Mouse (Mus musculus): ENCODE results near the gene Cnih2.

Gene Cnih2

DNA sequence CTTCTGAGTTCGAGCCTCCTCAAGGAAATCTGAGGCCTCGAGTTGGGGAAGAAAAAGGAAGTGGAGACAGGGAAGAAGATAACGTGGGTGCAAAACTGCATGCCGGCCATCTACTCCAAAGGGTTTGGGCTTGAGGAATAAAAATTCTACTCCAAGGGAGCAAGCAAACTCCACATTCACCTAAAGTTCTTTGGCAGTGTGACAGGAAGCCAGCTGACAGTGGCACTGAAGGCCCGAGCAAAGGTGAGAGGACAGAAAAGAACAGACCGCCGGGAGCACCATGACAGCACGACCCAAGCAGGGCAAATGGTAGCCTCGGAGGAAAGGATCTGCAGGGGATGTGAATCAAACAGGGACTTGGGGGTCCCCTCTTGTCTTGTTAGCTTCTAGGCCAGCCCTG, 7.8 kb upstream of the Cnih2 start:
- H3K36me3 ChIP-seq (ENCODE audit: insufficient read depth, low read length), result peaks cover 75% of the 10 kb centered on the region
- no peak for TF ChIP-seq CTCF (conservative IDR thresholded peaks at IDR 0.05; ENCODE audit: low read length)
- TF ChIP-seq POU5F1 (IDR thresholded peaks at IDR 0.05; ENCODE audit: borderline replicate concordance, low read length), result no peak
- no peak for TF ChIP-seq NANOG (IDR thresholded peaks at IDR 0.05; ENCODE audit: borderline replicate concordance, low read length)
- peak overlapping the region; percentile 93 for H3K4me3 ChIP-seq (replicated peaks; ENCODE audit: low read length)
- no peaks in the 10 kb centered on the region for H3K9me3 ChIP-seq (ENCODE audit: low read length)
- peaks cover 62% of the 10 kb centered on the region for H3K4me1 ChIP-seq (replicated peaks; ENCODE audit: low read depth, low read length)
- H3K27me3 ChIP-seq (ENCODE audit: insufficient read depth, low read length), result no peaks in the 10 kb centered on the region

DNA sequence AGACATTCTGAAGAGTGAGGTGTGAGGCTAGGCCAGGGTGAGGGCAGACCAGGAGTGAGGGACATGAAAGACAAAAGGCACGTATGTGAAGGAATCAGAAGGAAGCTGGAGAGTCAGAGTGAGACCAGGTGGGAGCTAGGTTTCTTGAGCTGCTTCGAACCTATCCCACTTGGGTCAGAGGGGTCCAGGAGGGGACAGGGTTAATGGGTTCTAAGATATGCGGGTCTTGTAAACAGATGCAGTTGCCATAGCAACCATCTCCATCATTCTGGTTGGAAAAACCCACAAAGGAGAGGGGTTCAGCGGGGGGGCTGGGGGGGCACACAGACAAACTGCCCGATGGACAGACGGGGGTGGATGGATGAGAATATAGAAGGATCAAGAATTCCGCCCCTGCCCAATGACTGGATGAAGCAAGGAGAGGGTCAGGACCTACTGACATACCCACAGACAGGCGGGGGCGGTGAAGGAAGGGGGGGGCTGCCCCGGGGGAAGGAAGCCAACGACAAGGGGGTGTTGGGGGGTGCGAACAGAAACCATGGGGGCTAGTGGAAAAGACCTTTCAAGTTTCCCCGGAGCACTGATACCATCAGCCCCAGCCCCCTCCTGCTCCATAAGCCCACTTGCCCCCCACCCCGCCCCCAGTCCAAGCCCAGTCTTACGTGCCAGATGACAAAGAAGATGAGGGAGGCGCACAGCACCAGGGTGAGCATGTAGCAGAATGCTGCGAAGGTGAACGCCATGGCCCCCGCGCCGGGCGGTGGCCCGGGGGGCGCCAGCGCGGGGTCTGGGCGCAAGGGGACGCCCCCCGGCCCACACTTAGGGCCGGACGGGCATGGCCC, 579 bp downstream of the Cnih2 start:
- H3K4me1 ChIP-seq (replicated peaks; ENCODE audit: low read depth, low read length), result peaks cover 84% of the 10 kb centered on the region
- peaks cover 50% of the 10 kb centered on the region for H3K36me3 ChIP-seq (ENCODE audit: insufficient read depth, low read length)
- H3K27me3 ChIP-seq (ENCODE audit: insufficient read depth, low read length), result peaks cover 30% of the 10 kb centered on the region
- H3K4me3 ChIP-seq (replicated peaks; ENCODE audit: low read length), result peak overlapping the region; percentile 86
- no peaks in the 10 kb centered on the region for H3K9me3 ChIP-seq (ENCODE audit: low read length)
- TF ChIP-seq CTCF (conservative IDR thresholded peaks at IDR 0.05; ENCODE audit: low read length) (no peak), NANOG (IDR thresholded peaks at IDR 0.05; ENCODE audit: borderline replicate concordance, low read length) (no peak), POU5F1 (IDR thresholded peaks at IDR 0.05; ENCODE audit: borderline replicate concordance, low read length) (no peak)

DNA sequence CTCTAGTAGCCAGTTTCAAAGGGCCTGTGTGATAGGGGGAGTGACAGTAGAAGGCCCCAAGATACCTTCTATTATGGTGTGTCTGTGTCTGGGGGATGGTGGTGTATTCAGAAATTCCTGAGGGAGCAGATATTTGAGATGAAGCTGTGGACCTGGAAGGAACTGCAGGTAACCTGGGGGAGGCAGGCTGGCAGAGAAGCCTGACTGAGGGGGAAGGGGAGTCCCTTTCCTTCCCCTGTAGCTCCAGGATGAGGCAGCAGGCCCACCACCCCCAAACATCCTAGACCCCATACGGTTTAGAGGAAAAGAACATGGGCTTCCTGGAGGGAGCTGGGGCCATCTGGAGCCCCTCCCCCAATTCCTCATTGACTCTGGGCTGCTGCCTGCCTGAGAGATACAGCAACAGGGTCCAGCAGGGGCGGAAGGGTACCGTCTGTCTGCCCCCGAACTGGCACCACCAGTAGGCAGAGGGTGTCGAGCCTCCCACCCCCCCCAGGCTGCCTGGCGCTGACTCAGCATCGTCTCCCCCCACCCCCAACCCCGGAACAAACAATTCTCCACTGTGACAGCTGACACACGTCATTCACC, 2.3 kb downstream of the Cnih2 start:
- H3K4me1 ChIP-seq (replicated peaks; ENCODE audit: low read depth, low read length), result peaks cover 82% of the 10 kb centered on the region
- H3K36me3 ChIP-seq (ENCODE audit: insufficient read depth, low read length), result peaks cover 50% of the 10 kb centered on the region
- no peak overlapping the region for H3K4me3 ChIP-seq (replicated peaks; ENCODE audit: low read length)
- H3K9me3 ChIP-seq (ENCODE audit: low read length), result no peaks in the 10 kb centered on the region
- TF ChIP-seq POU5F1 (IDR thresholded peaks at IDR 0.05; ENCODE audit: borderline replicate concordance, low read length) (no peak), NANOG (IDR thresholded peaks at IDR 0.05; ENCODE audit: borderline replicate concordance, low read length) (no peak), CTCF (conservative IDR thresholded peaks at IDR 0.05; ENCODE audit: low read length) (no peak)
- peaks cover 30% of the 10 kb centered on the region for H3K27me3 ChIP-seq (ENCODE audit: insufficient read depth, low read length)

DNA sequence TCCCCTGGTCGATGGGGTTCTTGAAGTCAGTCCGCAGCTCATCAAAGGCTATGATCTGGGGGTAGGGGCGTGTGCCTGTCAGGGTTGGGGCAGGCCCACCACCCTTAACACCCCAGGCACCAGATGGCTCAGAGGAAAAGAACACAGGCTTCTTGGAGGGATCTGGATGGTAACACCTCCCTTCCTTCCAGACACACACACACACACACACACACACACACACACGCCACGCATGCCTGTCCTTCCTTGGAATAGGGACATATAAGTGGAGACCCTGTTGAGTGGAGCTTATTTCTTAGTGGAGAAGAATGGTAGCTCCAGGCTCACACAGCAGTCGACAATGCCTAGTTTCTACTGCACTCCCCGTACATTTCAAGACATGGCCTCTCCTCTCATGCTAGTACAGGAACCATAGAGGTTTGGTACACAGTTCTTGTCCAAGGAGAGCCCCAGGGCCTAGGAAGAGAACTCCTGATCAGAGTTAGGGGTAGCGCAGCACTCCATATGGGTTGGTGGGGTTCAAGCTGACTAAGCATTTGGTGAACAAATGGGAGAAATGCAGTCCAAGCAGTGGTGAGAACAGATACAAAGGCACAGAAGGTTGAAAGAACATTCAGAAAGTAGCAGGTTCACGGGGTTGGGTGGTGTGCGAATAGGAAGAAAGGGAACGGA, 3.4 kb downstream of the Cnih2 start:
- Histone ChIP-seq H3K4me1 (replicated peaks; ENCODE audit: low read depth, low read length) (peaks cover 77% of the 10 kb centered on the region), H3K9me3 (ENCODE audit: low read length) (no peaks in the 10 kb centered on the region), H3K4me3 (replicated peaks; ENCODE audit: low read length) (no peak overlapping the region), H3K36me3 (ENCODE audit: insufficient read depth, low read length) (peaks cover 50% of the 10 kb centered on the region), H3K27me3 (ENCODE audit: insufficient read depth, low read length) (peaks cover 30% of the 10 kb centered on the region)
- TF ChIP-seq CTCF (conservative IDR thresholded peaks at IDR 0.05; ENCODE audit: low read length) (no peak), POU5F1 (IDR thresholded peaks at IDR 0.05; ENCODE audit: borderline replicate concordance, low read length) (no peak), NANOG (IDR thresholded peaks at IDR 0.05; ENCODE audit: borderline replicate concordance, low read length) (no peak)

DNA sequence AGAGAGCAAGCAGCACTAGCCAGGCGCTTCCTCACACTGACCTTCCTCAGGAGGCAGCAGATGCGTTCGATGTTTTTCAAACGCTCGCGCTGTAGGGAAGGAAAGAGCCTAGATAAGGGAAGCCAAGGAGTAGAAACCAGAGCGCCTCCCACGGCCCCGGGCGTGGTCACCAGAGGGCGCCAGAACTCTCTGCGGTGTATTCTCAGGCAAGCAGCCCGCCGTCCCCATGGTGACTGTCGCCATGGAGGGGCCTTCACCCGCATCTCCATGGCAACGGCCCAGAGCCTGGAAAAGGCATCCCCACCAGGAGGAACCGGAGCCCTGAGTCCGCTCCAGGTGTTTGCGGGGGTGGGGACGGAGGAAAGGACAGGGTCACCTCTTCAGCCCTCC, 4.1 kb downstream of the Cnih2 start:
- TF ChIP-seq NANOG (IDR thresholded peaks at IDR 0.05; ENCODE audit: borderline replicate concordance, low read length) (no peak), POU5F1 (IDR thresholded peaks at IDR 0.05; ENCODE audit: borderline replicate concordance, low read length) (no peak), CTCF (conservative IDR thresholded peaks at IDR 0.05; ENCODE audit: low read length) (peak; percentile 81)
- H3K27me3 ChIP-seq (ENCODE audit: insufficient read depth, low read length), result peaks cover 30% of the 10 kb centered on the region
- H3K4me1 ChIP-seq (replicated peaks; ENCODE audit: low read depth, low read length), result peaks cover 77% of the 10 kb centered on the region
- no peaks in the 10 kb centered on the region for H3K9me3 ChIP-seq (ENCODE audit: low read length)
- H3K36me3 ChIP-seq (ENCODE audit: insufficient read depth, low read length), result peaks cover 50% of the 10 kb centered on the region
- no peak overlapping the region for H3K4me3 ChIP-seq (replicated peaks; ENCODE audit: low read length)

DNA sequence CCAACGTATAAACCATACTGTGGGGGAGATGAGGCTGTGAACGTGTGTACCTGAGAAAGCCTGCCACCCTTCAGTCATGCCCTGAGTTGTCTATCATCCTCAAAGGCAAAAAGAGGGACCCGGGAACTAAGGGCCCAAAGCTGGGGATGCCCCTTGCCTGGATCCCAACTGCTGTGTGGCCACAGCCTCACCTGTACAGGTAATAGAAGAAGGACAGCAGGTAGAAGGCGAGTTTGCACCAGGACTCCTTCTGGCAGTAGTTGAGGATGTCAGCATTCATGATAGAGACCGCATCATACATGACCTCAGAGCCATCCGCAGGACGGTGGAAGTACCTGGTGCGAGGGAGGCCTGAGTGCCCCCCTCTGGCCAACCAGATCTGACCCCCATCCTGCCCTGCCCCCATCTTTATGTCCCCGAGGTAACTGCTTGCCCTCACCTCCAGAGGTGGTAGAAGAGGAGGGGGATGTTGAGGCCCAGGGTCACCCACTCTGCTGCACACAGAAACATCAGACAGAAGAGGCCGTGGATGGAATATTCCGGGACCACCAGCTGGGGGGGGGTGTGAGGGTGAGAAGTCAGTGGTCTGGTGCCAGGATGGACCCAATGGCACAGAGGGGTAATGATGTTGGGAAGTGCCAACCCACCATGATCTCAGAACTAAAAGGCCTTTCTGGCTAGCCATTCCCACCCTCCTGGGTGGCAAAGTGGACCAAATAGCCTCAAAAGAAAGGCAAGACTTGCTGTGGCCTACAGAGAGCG, 4.7 kb downstream of the Cnih2 start:
- H3K9me3 ChIP-seq (ENCODE audit: low read length), result no peaks in the 10 kb centered on the region
- H3K4me1 ChIP-seq (replicated peaks; ENCODE audit: low read depth, low read length), result peaks cover 76% of the 10 kb centered on the region
- H3K36me3 ChIP-seq (ENCODE audit: insufficient read depth, low read length), result peaks cover 49% of the 10 kb centered on the region
- no peak overlapping the region for H3K4me3 ChIP-seq (replicated peaks; ENCODE audit: low read length)
- no peak for TF ChIP-seq POU5F1 (IDR thresholded peaks at IDR 0.05; ENCODE audit: borderline replicate concordance, low read length)
- no peak for TF ChIP-seq CTCF (conservative IDR thresholded peaks at IDR 0.05; ENCODE audit: low read length)
- no peak for TF ChIP-seq NANOG (IDR thresholded peaks at IDR 0.05; ENCODE audit: borderline replicate concordance, low read length)
- peaks cover 30% of the 10 kb centered on the region for H3K27me3 ChIP-seq (ENCODE audit: insufficient read depth, low read length)

DNA sequence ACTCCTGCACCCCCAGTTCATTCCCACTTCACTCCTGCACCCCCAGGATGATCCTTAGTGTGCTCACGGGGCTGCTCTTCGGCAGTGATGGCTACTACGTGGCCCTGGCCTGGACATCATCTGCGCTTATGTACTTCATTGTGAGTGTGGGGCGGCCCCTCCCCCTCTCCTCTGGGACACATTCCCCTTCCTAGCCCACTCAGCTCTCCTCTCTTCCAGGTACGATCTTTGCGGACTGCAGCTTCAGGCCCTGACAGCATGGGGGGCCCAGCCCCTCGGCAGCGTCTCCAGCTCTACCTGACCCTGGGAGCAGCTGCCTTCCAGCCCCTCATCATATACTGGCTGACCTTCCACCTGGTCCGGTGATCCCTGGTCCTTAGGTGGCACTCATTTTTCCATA, 6.2 kb downstream of the Cnih2 start:
- Histone ChIP-seq H3K27me3 (ENCODE audit: insufficient read depth, low read length) (peaks cover 20% of the 10 kb centered on the region), H3K9me3 (ENCODE audit: low read length) (no peaks in the 10 kb centered on the region), H3K4me3 (replicated peaks; ENCODE audit: low read length) (no peak overlapping the region), H3K4me1 (replicated peaks; ENCODE audit: low read depth, low read length) (peaks cover 74% of the 10 kb centered on the region), H3K36me3 (ENCODE audit: insufficient read depth, low read length) (peaks cover 49% of the 10 kb centered on the region)
- TF ChIP-seq CTCF (conservative IDR thresholded peaks at IDR 0.05; ENCODE audit: low read length) (no peak), POU5F1 (IDR thresholded peaks at IDR 0.05; ENCODE audit: borderline replicate concordance, low read length) (no peak), NANOG (IDR thresholded peaks at IDR 0.05; ENCODE audit: borderline replicate concordance, low read length) (no peak)

DNA sequence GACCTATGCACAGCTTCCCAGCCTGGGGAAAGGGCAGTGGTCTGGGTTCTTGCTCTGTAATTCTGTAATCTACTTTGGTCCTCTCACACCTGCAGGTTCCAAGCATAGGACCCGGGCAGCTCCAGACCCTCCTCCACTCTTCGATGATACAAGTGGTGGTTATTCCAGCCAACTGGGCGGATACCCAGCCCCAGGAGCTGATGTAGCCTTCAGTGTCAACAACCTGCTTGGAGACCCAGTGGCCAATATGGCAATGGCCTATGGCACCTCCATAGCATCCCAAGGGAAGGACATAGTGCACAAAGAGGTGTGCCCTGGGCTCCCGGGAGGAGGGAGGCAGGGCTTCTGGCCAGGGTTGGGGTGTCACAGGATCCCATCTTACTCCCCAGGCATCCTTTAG, 9.0 kb downstream of the Cnih2 start:
- TF ChIP-seq CTCF (conservative IDR thresholded peaks at IDR 0.05; ENCODE audit: low read length), result no peak
- TF ChIP-seq POU5F1 (IDR thresholded peaks at IDR 0.05; ENCODE audit: borderline replicate concordance, low read length), result no peak
- no peak for TF ChIP-seq NANOG (IDR thresholded peaks at IDR 0.05; ENCODE audit: borderline replicate concordance, low read length)
- peaks cover 49% of the 10 kb centered on the region for H3K36me3 ChIP-seq (ENCODE audit: insufficient read depth, low read length)
- H3K9me3 ChIP-seq (ENCODE audit: low read length), result no peaks in the 10 kb centered on the region
- H3K4me3 ChIP-seq (replicated peaks; ENCODE audit: low read length), result peak overlapping the region; percentile 98
- H3K4me1 ChIP-seq (replicated peaks; ENCODE audit: low read depth, low read length), result peaks cover 65% of the 10 kb centered on the region
- peaks cover 20% of the 10 kb centered on the region for H3K27me3 ChIP-seq (ENCODE audit: insufficient read depth, low read length)

Data from E14TG2a.4 (cell line).